Mouse (Mus musculus) gastrocnemius, postnatal 14 days (tissue): ENCODE results near the gene Coro7. TPM values are rescaled to one million over a fixed set of nuclear protein-coding genes. Genes with fewer than 3 reads are reported as not detected.
"Not testable (repeated sequence)": the region's sequence is repeated elsewhere in the genome, so short reads cannot be mapped to it uniquely, and the experiment has no call there.

Source experiments
- DNase-seq: peaks from one replicate; pipeline ENCODE4 v3.0.0; 2021; ENCODE audit warnings: mixed read lengths
- intact Hi-C: fragments of 180-260 bp; cut with DNase I; formaldehyde crosslinking; loops from one replicate; pipeline ENCODE4 v1.15.1; 2025; ENCODE audit warnings: low total_unique reads
- total RNA-seq, 2 experiments: library from RNA; stranded (reverse); gene quantifications; 2 replicates each; pipeline ENCODE4 v1.2.3; 2021

Coro7 gene
- total RNA-seq, 2 experiments from 2014 or later, result 13.9 to 17.8 TPM

- intact Hi-C loops, result no loop called here
- DNase-seq, result no peak
Observed at GRCm38 (mm10) chr16:4585642-4586530, 93.7 kb downstream of the Coro7 start.

GRCm38 (mm10) chr16:4584438-4584837, 95.1 kb downstream of the Coro7 start:
- DNase-seq, result no peak
- intact Hi-C loops, result no loop called here

- DNase-seq, result no peak
- intact Hi-C loops, result no loop called here
Observed at GRCm38 (mm10) chr16:4583807-4584206, 95.8 kb downstream of the Coro7 start.

GRCm38 (mm10) chr16:4581179-4581578, 98.4 kb downstream of the Coro7 start:
- DNase-seq, intact Hi-C loops: not testable (repeated sequence)

GRCm38 (mm10) chr16:4578630-4579029, 100.9 kb downstream of the Coro7 start:
- intact Hi-C loops, result no loop called here
- no peak for DNase-seq

- no peak for DNase-seq
- intact Hi-C loops, result no loop called here
Observed at GRCm38 (mm10) chr16:4576873-4577272, 102.7 kb downstream of the Coro7 start.

Other genes with a start within 250 kb of the Coro7 start
- gene Srl, start 138.0 kb downstream of the Coro7 start, total RNA-seq, result 1,000 to 10,000 TPM; 1,512 to 1,606 TPM
- 1 to 10 TPM; 4.1 to 4.4 TPM for gene Tfap4, start 119.9 kb downstream of the Coro7 start, total RNA-seq
- gene Glis2, start 85.1 kb downstream of the Coro7 start, total RNA-seq, result 10 to 100 TPM; 11.8 to 15.2 TPM
- gene Pam16, start 54.8 kb downstream of the Coro7 start, total RNA-seq, result 10 to 100 TPM; 68.0 to 74.9 TPM
- gene Vasn, start 39.8 kb downstream of the Coro7 start, total RNA-seq, result 1 to 10 TPM; 7.6 to 8.4 TPM
- gene Dnaja3, start 39.8 kb downstream of the Coro7 start, total RNA-seq, result 100 to 1,000 TPM in 1 of 2 experiments, 10 to 100 TPM in 1; 88.0 to 100 TPM
- 1 to 10 TPM; 4.5 to 5.2 TPM for gene Nmral1, start 39.6 kb upstream of the Coro7 start, total RNA-seq
- gene Hmox2, start 46.6 kb upstream of the Coro7 start, total RNA-seq, result 10 to 100 TPM; 41.8 to 44.5 TPM
- gene Cdip1, start 110.5 kb upstream of the Coro7 start, total RNA-seq, result 10 to 100 TPM; 61.9 to 62.7 TPM
- gene 4930562C15Rik, start 155.6 kb upstream of the Coro7 start, total RNA-seq, result not detected
- gene Ubald1, start 200.5 kb upstream of the Coro7 start, total RNA-seq, result 10 to 100 TPM; 25.2 to 26.1 TPM
- gene Mgrn1, start 206.5 kb upstream of the Coro7 start, total RNA-seq, result 10 to 100 TPM; 46.7 to 51.9 TPM